Mouse (Mus musculus) splenic B cell, adult 2 months (primary cell): ENCODE results near the gene Dram1.

Source experiments
- DNase-seq: peaks from one replicate; pipeline ENCODE4 v3.0.0-alpha.2; 2011; ENCODE audit warnings: low read depth, low spot score
- H3K27me3 ChIP-seq: 2 replicates; pipeline ENCODE4 v1.6.1; 2012; ENCODE audit warnings: mild to moderate bottlenecking, low read length, moderate library complexity, mixed read lengths; ENCODE audit not compliant: control insufficient read depth, poor library complexity, insufficient read depth, severe bottlenecking
- H3K36me3 ChIP-seq: 2 replicates; pipeline ENCODE4 v1.6.1; 2012; ENCODE audit warnings: mild to moderate bottlenecking, low read length, moderate library complexity, mixed read lengths; ENCODE audit not compliant: control insufficient read depth, poor library complexity, insufficient read depth, severe bottlenecking

Dram1 gene

GRCm38 (mm10) chr10:88304302-88304701 lies 74.6 kb downstream of the Dram1 start:
- Histone ChIP-seq H3K27me3 (no peaks in the 10 kb centered on the region), H3K36me3 (no peaks in the 10 kb centered on the region)
- peak; percentile 31 for DNase-seq

GRCm38 (mm10) chr10:88303079-88303478 lies 75.8 kb downstream of the Dram1 start:
- DNase-seq, result no peak
- Histone ChIP-seq H3K36me3 (no peaks in the 10 kb centered on the region), H3K27me3 (no peaks in the 10 kb centered on the region)

- no peaks in the 10 kb centered on the region for H3K36me3 ChIP-seq
- no peak for DNase-seq
- no peaks in the 10 kb centered on the region for H3K27me3 ChIP-seq
Measured at GRCm38 (mm10) chr10:88301802-88302470, 76.9 kb downstream of the Dram1 start.

DNA sequence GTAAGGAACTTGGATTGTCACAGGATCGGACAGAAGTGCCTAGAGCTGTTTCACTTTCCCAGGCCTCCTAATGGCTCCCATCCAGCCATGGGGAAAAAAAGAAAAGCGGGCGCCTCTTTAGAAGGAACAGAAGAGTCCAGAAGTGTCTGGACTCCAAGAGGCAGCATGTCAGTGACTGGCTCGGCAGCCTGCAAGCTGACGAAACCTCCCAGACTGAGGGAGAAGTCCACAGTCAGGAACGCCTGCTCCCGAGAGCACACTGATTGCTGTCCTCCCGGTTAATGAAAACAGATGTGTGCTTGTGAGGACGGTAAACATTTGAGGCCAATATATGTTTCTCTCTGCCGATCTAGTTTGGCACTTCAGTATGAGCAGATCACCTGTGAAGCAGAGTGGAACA lies 81.9 kb downstream of the Dram1 start:
- no peak for DNase-seq
- no peaks in the 10 kb centered on the region for H3K27me3 ChIP-seq
- no peaks in the 10 kb centered on the region for H3K36me3 ChIP-seq

DNA sequence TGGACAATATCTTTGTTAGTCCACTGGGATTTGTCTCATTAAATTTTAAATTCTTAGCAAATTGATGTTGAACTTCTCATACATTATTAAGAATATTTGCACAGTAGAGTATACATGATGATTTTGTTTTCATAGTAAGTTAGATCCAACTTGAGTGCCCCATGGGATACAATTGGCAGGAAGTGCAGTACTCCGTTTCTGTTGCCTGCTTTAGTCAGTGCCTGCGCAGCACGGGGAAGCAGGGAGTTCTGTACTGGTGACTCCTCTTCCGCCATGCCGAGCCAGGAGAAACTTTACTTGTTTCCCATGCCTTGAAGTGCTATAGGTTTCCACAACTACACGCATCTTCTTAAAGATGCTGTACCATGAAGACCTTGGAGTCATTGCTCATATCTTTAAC lies 83.8 kb downstream of the Dram1 start:
- H3K36me3 ChIP-seq, result no peaks in the 10 kb centered on the region
- no peak for DNase-seq
- no peaks in the 10 kb centered on the region for H3K27me3 ChIP-seq

DNA sequence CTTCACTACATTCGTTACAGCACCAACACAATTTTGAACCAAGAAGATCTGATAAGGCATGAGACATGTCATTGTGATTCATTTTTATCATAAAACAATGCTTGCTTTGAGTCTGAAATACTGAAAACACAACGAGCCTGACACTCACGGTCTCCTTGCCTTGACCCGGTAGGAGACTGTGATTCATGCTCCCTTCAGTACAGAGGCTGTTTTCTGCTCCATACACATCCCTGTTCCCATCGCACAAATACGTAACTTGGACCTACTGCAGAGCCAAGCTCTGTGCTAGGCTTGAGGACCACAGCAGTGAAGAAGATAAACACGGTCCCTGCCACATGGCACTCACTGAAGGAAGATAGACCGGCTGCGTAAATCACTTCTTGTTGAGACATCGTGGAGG lies 90.8 kb downstream of the Dram1 start:
- Histone ChIP-seq H3K36me3 (no peaks in the 10 kb centered on the region), H3K27me3 (no peaks in the 10 kb centered on the region)
- no peak for DNase-seq

GRCm38 (mm10) chr10:88287261-88287660 lies 91.6 kb downstream of the Dram1 start:
- Histone ChIP-seq H3K36me3 (no peaks in the 10 kb centered on the region), H3K27me3 (no peaks in the 10 kb centered on the region; the same call in 1 of the 2 replicates)
- no peak for DNase-seq

GRCm38 (mm10) chr10:88284343-88284990 lies 94.4 kb downstream of the Dram1 start:
- no peak for DNase-seq
- H3K36me3 ChIP-seq, result no peaks in the 10 kb centered on the region
- H3K27me3 ChIP-seq, result no peaks in the 10 kb centered on the region; the same call in 1 of the 2 replicates

DNA sequence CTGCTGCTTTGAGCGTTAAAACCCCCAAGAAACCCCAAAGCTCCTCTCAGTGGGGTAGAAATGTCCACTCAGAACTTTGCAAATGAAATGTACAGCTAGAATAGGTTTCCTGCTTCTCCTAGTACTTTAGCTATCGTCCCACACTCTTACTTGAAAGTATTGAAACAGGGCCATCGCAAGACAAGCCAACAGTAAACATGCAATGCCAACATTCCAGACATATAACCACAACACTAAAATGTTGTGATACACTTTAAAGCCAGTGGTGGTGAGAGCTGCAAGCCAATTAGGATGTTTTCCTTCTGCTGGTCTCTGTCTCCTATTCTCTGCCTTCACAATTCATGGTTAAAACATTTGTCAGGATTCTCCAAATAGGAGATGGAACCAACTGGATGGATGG lies 97.2 kb downstream of the Dram1 start:
- Histone ChIP-seq H3K36me3 (no peaks in the 10 kb centered on the region), H3K27me3 (no peaks in the 10 kb centered on the region; the same call in 1 of the 2 replicates)
- DNase-seq, result no peak

DNA sequence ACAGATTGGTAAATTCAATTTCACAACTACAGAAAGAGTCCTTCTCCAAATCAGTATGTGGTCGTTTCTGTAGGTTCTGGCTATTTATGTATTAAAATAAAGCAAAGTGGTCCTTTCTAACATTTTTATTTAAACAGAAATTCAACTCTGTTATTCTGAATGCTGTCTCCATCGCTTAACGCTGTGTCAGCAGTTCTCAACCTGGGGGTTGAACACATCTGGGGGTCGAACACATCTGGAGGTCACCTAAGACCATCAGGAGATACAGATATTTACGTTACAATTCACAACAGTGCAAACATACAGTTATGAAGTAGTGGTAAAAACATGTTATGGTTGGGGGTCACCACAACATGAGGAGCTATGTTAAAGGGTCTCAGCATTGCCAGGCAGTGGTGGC lies 104.8 kb downstream of the Dram1 start:
- DNase-seq, result no peak
- Histone ChIP-seq H3K36me3 (no peaks in the 10 kb centered on the region), H3K27me3 (no peaks in the 10 kb centered on the region)
